8 mouse cellular contexts compared by ENCODE assay signal in the genomic region with DNA sequence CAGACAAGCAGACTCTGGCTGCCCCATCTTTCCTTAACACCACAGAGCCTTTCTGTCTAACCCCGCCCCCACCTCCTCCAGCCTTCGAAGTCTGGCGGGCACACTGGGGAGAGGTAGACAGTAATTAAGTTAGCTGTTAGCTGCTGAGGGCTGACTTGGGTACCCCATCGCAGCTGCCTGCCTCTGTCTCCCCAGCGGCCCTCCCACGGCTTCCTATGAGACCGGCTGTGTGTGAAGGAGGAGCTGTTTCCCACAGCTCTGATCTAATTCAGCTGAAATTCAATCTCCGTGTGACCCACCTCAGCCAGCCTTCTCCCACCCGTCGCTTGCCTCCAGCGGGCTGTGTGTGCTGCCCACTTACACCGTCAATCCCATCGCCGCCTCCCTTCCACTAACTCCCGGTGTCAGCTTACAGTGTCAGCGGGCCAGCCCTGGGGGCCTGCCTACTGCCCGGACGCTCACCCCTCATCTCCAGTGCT.
DNase-seq lines count a peak whose midpoint lies in the region; ATAC-seq and TF ChIP-seq lines count a peak whose summit lies in the region.

No protein-coding gene starts in this region.

- no peaks in the 10 kb centered on the region for H3K9me3 ChIP-seq in megakaryocyte, embryonic 14.5 days
- no peaks in the 10 kb centered on the region for H3K9me3 ChIP-seq in embryonic facial prominence, embryonic 13.5 days
- no peaks in the 10 kb centered on the region for H3K9me3 ChIP-seq in heart, embryonic 12.5 days (replicated peaks)

- H3K27ac ChIP-seq in embryonic facial prominence, embryonic 13.5 days: peak overlapping the region; percentile 80
- H3K27ac ChIP-seq in heart, embryonic 12.5 days (ENCODE audit: poor library complexity, severe bottlenecking): peak overlapping the region; percentile 72
- H3K27ac ChIP-seq in layer of hippocampus, adult 2 months: peak overlapping the region; percentile 43; the same call in 1 of the 2 replicates

- no peak for TF ChIP-seq CTCF in layer of hippocampus, adult 2 months (conservative IDR thresholded peaks at IDR 0.05)

- peak overlapping the region; percentile 65 for H3K4me3 ChIP-seq in megakaryocyte, embryonic 14.5 days (replicated peaks)
- peak overlapping the region; percentile 34 for H3K4me3 ChIP-seq in embryonic facial prominence, embryonic 13.5 days
- peak overlapping the region; percentile 42 for H3K4me3 ChIP-seq in heart, embryonic 12.5 days
- H3K4me3 ChIP-seq in layer of hippocampus, adult 2 months: peak overlapping the region; percentile 47

- H3K9ac ChIP-seq in embryonic facial prominence, embryonic 13.5 days: peak overlapping the region; percentile 44
- peak overlapping the region; percentile 53 for H3K9ac ChIP-seq in heart, embryonic 12.5 days

- peaks cover 31% of the 10 kb centered on the region for H3K27me3 ChIP-seq in megakaryocyte, embryonic 14.5 days (replicated peaks)
- H3K27me3 ChIP-seq in embryonic facial prominence, embryonic 13.5 days: no peaks in the 10 kb centered on the region; the same call in 1 of the 2 replicates
- H3K27me3 ChIP-seq in heart, embryonic 12.5 days (replicated peaks): no peaks in the 10 kb centered on the region

- under 1% methylated on average over 18 of the region's 18 CpGs for WGBS in embryonic facial prominence, embryonic 13.5 days
- WGBS in heart, embryonic 12.5 days: under 1% methylated on average over 18 of the region's 18 CpGs

- H3K4me1 ChIP-seq in megakaryocyte, embryonic 14.5 days: peaks cover 16% of the 10 kb centered on the region
- peaks cover 40% of the 10 kb centered on the region for H3K4me1 ChIP-seq in embryonic facial prominence, embryonic 13.5 days
- H3K4me1 ChIP-seq in heart, embryonic 12.5 days (replicated peaks): peaks cover 46% of the 10 kb centered on the region

- no peaks in the 10 kb centered on the region for H3K36me3 ChIP-seq in megakaryocyte, embryonic 14.5 days (replicated peaks; ENCODE audit: low read length)
- H3K36me3 ChIP-seq in embryonic facial prominence, embryonic 13.5 days: no peaks in the 10 kb centered on the region
- no peaks in the 10 kb centered on the region for H3K36me3 ChIP-seq in heart, embryonic 12.5 days

- ATAC-seq in megakaryocyte, adult 5-6 weeks (ENCODE audit: poor library complexity, severe bottlenecking): no peak
- ATAC-seq in embryonic facial prominence, embryonic 13.5 days (ENCODE audit: insufficient number of reproducible peaks, insufficient read depth, low FRiP score, low TSS enrichment, low read depth): peak; percentile 88
- peak; percentile 81 for ATAC-seq in heart, embryonic 12.5 days (ENCODE audit: insufficient number of reproducible peaks, low FRiP score)

- peak overlapping the region; percentile 62 for H3K4me2 ChIP-seq in embryonic facial prominence, embryonic 13.5 days
- H3K4me2 ChIP-seq in heart, embryonic 12.5 days: peak overlapping the region; percentile 80

- DNase-seq in layer of hippocampus, adult 2 months (ENCODE audit: low spot score in 2 of 2): peak in 1 of 2 experiments; percentile 14
- peak; percentile 43 for DNase-seq in lung, postnatal 10 days
- peak; percentile 33 to 35 for DNase-seq in right cerebral cortex, postnatal 10 days (ENCODE audit: low spot score in 2 of 2)
- DNase-seq in spleen, adult 18-20 months: no peak

Comparison
In these comparisons a context has a peak if more than half of its experiments do, and no peak if none do; other contexts are left out.
1. DNase-seq: peak in lung, postnatal 10 days (single experiment) and right cerebral cortex, postnatal 10 days (2 of 2); none in spleen, adult 18-20 months (0 of 2).
2. Peak in every context shown above with its lines, with median percentiles within 50 percentile points of each other: H3K4me3 ChIP-seq and H3K27ac ChIP-seq.